Mouse (Mus musculus) layer of hippocampus, postnatal 14 days (tissue): ENCODE results near the gene Cs. TPM values are rescaled to one million over a fixed set of nuclear protein-coding genes. Genes with fewer than 3 reads are reported as not detected.
A peak's percentile ranks its signal among the peaks of the same experiment; 100 is the strongest.

Experiments used
- DNase-seq, 2 experiments: peaks; one replicate each; pipeline ENCODE4 v3.0.0; 2021 to 2022; ENCODE audit warnings: low spot score in 2 of 2, mixed read lengths in 1 of 2
- microRNA-seq, 2 experiments: library from miRNA; unstranded; fragments of <30 nt; microRNA quantifications; one replicate each; pipeline ENCODE4 v1.2.0; 2021
- total RNA-seq, 2 experiments: library from RNA; stranded (reverse); gene quantifications; 2 replicates each; pipeline ENCODE4 v1.2.3; 2021

Gene Cs
- total RNA-seq, 2 experiments from 2014 or later: 260 to 274 TPM

DNA sequence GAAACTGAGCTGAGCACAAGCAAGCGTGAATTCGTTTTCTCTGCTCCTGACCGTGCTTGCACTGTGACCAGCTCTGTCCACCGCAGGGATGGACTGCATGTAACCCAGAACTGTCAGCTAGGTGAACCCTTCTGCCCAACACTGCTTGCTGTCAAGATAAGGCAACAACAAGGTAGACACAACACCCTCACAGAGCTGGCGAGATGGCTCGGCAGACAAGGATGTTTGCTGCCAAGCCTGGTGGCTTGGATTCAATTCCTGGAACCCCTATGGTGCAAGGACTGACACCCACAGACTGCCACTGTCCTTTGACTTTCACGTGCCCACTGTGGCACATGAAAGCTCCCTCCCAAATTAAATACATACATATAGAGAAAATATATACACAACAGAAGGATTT lies 66.4 kb downstream of the Cs start:
- no peak for DNase-seq

GRCm38 (mm10) chr10:128408591-128409535 lies 71.3 kb downstream of the Cs start:
- DNase-seq: peak; percentile 55 to 63

- peak; percentile 95 to 99 for DNase-seq
These were observed 72.4 kb downstream of the Cs start for GRCm38 (mm10) chr10:128409692-128410559.

- DNase-seq: no peak
These were observed 73.0 kb downstream of the Cs start for GRCm38 (mm10) chr10:128410560-128410845.

- DNase-seq: peak; percentile 94 to 97
These were observed 73.9 kb downstream of the Cs start, which contains the start of the genes Nabp2 and Rnf41 for GRCm38 (mm10) chr10:128411211-128412054. Nabp2 (minus strand) TSS chr10:128411492. Rnf41 (plus strand) TSS chr10:128411657.

DNA sequence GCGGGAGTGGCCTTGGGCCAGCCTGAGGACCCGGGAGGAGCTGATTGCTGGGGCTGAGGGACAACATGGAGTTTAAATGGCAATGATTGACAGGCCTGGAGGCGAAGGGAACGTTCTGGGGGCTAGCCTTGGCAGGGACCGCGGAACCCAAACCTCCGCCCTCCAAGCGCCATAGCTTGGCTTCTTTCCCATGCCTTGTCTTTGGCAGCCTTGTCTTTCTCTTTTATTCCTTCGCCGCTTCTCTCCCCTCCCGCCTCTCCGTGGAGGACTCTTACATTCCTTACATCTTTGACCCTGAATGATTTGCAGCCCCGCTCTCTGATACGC lies 74.5 kb downstream of the Cs start:
- no peak for DNase-seq

Small RNAs within 50 kb of the gene (microRNA-seq; reads per million reads assigned to microRNA genes)
- gene Gm25361 (0 reads per million in 2 experiments), gene Gm26308 (0 to 0.57 reads per million in 2 experiments), gene Mir6914 (0.45 to 1.1 reads per million in 2 experiments), gene Mir6915 (5.1 to 5.7 reads per million in 2 experiments)

Other genes starting within 250 kb of the Cs start
- gene Baz2a, start 246.2 kb upstream of the Cs start, total RNA-seq: 10 to 100 TPM; 35.1 to 36.8 TPM
- gene Rbms2, start 157.4 kb upstream of the Cs start, total RNA-seq: 10 to 100 TPM; 13.4 to 14.6 TPM
- 10 to 100 TPM; 14.2 to 18.4 TPM for gene Gls2, start 143.3 kb upstream of the Cs start, total RNA-seq
- 10 to 100 TPM; 11.1 to 11.5 TPM for gene Spryd4, start 125.9 kb upstream of the Cs start, total RNA-seq
- gene Mip, start 111.9 kb upstream of the Cs start, total RNA-seq: not detected
- 1 to 10 TPM; 4.1 to 7.6 TPM for gene Timeless, start 105.7 kb upstream of the Cs start, total RNA-seq
- not detected for gene Apon, start 83.6 kb upstream of the Cs start, total RNA-seq
- not detected for gene Apof, start 69.1 kb upstream of the Cs start, total RNA-seq
- gene Stat2, start 67.2 kb upstream of the Cs start, total RNA-seq: 10 to 100 TPM; 29.2 to 30.3 TPM
- gene Il23a, start 39.0 kb upstream of the Cs start, total RNA-seq: 1 to 10 TPM; 2.4 to 3.2 TPM
- 10 to 100 TPM; 15.1 to 15.4 TPM for gene Pan2, start 34.4 kb upstream of the Cs start, total RNA-seq
- gene Cnpy2, start 15.3 kb upstream of the Cs start, total RNA-seq: 10 to 100 TPM; 76.5 to 80.3 TPM
- 10 to 100 TPM; 60.0 to 62.1 TPM for gene Coq10a, start 31.3 kb downstream of the Cs start, total RNA-seq
- 10 to 100 TPM; 83.6 to 86.7 TPM for gene Ankrd52, start 39.4 kb downstream of the Cs start, total RNA-seq
- under 1 TPM in 1 of 2 experiments, not detected in 1; 0.60 TPM for gene Slc39a5, start 63.5 kb downstream of the Cs start, total RNA-seq
- gene Nabp2, start 73.8 kb downstream of the Cs start, total RNA-seq: 10 to 100 TPM; 94.5 TPM
- gene Rnf41, start 73.9 kb downstream of the Cs start, total RNA-seq: 10 to 100 TPM; 67.2 to 72.0 TPM
- gene Smarcc2, start 121.5 kb downstream of the Cs start, total RNA-seq: 100 to 1,000 TPM; 208 to 212 TPM
- gene Myl6, start 156.4 kb downstream of the Cs start, total RNA-seq: 100 to 1,000 TPM; 596 to 608 TPM
- gene Myl6b, start 161.0 kb downstream of the Cs start, total RNA-seq: 10 to 100 TPM; 15.5 to 16.2 TPM
- 1 to 10 TPM; 8.6 to 9.1 TPM for gene Esyt1, start 188.1 kb downstream of the Cs start, total RNA-seq
- 10 to 100 TPM in 1 of 2 experiments, 1 to 10 TPM in 1; 9.1 to 12.0 TPM for gene Zc3h10, start 210.0 kb downstream of the Cs start, total RNA-seq
- 1,000 to 10,000 TPM; 1,911 to 2,072 TPM for gene Rpl41, start 211.6 kb downstream of the Cs start, total RNA-seq
- 10 to 100 TPM; 72.9 to 74.1 TPM for gene Pa2g4, start 228.3 kb downstream of the Cs start, total RNA-seq